Mouse (Mus musculus) left cerebral cortex, adult 8-10 months (tissue): ENCODE results near the gene Hnmt. TPM values are rescaled to one million over a fixed set of nuclear protein-coding genes. Genes with fewer than 3 reads are reported as not detected.
"Not testable (repeated sequence)": the region's sequence is repeated elsewhere in the genome, so short reads cannot be mapped to it uniquely, and the experiment has no call there.

Experiments used
- DNase-seq, 2 experiments: peaks; one replicate each; pipeline ENCODE4 v3.0.0; 2022; ENCODE audit warnings: low spot score in 2 of 2
- total RNA-seq, 4 experiments: library from RNA; stranded (reverse); gene quantifications; 2 replicates each; pipeline ENCODE4 v1.2.4; 2022

Gene Hnmt
- 10 to 100 TPM; 27.1 to 31.8 (median 29.0) TPM for total RNA-seq

DNA sequence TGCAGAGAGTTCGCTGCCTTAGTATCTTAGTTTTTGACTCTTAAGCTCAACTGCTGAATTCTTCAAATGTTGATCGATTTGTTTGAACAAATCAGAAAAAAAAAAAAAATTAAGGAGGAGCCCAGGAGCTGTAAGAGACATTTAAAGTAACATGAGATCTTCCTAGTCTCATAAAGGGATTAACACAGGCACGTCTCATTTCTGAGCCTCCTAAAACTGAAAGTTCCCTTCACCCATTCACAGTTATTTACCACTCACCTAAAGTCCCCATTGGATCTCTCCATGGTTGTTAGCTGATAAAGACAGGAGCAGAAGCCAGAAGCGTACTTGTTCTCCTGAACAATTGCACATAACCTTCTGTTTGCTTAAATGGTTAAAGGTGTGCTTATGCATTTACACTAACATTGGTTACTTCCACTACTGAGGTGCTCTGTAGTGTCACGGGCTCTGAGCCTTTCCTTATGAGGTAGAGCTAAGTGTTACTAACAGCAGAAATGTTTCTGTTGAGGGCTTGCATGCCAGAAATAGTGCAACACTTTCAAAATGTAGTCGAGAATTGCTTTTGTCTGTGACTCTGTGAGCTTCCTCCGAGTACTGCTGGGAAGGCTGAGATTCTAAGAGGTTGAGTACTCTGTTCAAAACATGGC lies at the start of gene Hnmt:
Gene Hnmt (minus strand): TSS at position 51 of the 647 bp plus-strand sequence.
- no peak for DNase-seq

DNA sequence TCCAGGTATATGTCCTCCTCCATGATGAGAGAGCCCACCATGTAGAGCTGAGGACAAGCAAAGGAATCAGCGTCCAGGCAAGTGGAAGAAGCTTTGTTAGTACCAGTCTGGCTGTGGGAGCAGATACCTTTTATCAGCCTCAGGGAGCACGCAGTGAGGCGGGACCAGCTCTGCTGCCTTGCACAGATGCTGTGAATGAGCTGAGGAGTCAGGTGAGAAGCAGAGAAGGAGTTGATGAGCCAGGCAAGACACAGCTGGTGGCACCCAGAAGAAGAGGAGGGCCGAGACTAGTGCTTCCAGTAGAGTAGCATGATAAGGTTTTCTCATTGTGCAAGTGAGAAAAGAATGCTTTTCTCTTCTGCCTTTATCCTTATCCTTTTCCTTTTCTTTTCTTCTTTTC lies 47.3 kb upstream of the Hnmt start, which contains the start of gene Tbpl2:
Gene Tbpl2 (minus strand): TSS at position 101 of the 400 bp plus-strand sequence.
- DNase-seq, result no peak

DNA sequence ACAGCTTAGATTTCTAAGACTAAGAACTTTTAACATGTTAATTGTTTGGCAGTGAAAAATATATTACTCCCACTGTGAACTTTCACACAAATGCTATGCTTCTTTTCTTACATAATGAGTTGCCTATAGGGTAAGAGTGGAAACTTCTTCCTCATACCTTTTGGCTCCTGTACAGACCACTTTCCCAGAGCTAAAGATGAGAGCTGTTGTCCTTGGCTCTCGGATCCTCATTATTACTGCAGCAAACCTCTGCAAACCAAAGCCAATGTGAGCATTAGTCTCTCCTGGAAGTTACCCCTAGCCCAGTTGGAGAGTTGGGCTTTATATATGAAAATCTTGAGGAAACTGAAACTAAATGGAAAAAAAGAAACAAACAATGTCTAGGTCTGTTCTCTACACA lies 41.7 kb upstream of the Hnmt start:
- DNase-seq, result no peak

DNA sequence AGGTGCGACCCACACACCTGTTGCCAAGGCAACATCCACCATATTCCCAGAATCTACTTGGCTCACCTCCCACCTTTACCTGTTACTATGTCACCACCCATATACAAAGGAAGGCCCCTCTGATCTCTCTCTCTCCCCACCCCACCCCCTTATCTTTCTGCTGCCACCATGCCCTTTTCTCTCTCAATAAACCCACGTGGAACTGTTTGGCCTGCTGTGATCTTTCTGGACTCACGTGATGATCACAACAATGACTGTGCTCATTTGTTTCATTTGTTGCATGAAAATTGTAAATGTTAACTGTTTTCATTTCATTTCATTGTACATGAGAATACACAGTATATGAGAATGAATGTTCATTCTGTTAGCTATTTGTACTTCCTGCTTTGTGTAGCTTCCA lies 1.3 kb upstream of the Hnmt start:
- DNase-seq, result no peak

DNA sequence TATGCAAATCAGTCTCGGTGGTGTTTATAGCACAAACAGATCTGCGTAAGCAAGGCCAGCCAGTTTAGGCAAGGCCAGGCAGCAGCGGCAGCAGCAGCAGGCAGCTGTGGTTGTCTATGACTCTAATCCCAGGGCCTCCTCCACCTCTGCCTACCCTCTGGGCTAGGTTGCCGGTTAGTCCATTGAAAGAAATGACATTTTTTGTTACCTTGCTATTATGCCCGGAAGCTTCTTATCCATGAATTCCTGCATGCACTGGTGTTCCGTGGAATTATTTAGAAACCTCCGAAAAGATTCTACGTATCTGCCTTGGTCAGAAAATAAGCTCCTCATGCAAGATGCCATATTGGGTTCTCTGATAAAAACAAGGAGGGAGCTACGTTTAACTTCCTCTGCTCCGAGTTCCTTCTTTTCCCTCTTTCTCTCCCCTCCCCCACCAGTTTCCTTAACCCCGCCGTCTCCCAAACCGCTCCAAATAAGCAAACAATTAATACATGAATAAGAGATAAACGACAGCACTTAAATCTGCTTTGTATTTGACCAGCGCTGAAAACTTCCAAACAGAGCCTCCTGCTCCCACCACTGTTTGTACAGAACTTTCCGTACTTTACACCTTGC lies 605 bp downstream of the Hnmt start:
- peak; percentile 43 to 50 for DNase-seq

DNA sequence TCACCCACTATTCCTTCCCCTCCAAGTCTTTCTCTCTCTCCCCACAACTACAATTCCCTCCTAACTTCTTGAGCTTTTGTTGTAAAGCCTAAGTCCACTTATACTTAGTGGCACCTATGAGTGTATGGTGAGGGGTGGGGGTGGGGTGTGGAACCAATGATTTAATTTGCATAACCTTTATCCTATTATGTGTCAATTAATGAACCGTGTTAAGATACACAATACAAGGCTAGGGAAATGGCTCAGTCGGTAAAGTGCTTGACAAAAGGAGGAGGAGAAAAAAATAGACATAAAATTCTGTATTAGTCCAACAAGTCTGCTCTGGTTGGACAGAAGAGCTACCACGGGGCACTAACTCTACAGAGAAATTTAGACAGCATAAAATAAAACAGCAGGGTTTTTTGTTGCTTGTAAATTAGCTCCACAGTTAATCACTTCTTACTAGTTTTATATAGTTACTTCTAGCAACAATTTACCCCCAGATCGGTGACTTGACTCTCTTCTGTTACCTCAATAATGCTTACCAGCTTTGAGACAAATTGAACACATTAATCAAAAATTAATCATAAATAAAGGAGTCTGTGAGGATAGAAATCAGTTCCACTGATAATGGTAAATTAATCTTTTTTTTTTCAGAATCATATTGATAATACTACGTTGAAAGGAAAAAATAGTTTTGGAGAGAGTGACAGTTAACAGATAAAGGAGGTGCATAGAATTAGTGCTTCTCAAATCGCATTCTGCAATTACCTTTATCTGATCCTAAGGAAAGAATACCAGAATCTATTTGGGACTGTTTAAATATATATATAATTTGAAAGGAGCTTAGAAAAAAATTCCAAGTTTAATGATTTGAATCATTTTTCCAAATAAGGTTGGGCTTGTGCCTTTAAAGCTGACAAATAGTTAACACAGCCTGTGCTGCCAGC lies 1.4 kb downstream of the Hnmt start:
- DNase-seq, result no peak

DNA sequence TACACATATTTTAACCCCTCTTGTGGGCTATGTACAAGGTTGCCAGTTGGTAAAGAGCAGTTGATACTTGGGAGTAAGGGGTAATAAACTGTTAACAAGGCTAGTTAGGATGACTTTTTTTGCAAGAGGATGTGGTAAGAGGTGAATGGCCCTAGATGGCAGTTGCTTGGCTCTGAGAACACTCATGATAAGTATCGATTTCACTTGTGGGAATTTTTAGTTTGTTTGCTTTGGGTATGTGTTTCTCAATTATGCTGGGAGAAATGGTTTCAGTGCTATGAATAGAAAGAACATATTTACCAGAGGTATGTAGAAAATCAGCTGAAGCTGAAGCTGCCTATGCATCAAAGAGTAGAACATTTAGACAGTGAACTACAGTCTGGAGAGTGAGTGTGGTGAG lies 6.3 kb downstream of the Hnmt start:
- DNase-seq, result no peak

DNA sequence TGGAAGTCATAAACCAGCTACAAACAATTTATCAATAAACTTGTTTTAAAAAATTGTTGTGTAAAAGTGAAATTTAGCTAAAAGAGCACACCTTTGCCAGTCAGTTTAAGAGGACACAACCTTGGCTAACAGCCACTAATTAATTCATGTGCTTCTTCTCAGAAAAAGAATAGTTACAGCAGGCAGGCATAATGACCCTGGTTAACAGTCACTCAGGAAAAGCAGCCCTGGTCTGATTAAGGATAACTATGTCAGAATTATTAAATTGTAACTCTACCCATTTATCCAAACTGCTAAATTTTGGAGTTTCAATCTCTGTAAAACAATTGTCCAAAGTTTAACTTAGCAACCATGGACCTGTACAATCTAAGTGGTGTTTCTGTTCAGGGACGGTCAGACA lies 8.7 kb downstream of the Hnmt start:
- DNase-seq, result no peak

DNA sequence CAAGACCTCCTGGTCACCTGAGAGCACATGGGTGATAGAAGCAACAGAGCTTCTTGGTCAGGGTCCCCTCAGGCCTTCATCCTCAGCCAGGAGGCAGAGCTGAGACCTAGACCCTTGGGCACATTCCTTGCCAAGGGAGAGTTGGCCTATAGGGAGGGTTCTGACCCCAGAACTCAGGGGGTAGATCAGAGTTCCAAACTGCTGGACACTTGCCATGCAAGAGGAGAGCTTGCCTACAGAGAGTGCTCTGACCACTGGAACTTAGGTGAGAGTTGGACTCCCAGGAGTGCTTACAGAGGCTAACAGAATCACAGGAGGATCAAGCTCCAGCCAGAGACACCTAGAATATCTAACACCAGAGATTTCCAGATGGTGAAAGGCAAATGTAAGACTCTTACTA lies 29.8 kb downstream of the Hnmt start:
- not testable (repeated sequence) for DNase-seq

DNA sequence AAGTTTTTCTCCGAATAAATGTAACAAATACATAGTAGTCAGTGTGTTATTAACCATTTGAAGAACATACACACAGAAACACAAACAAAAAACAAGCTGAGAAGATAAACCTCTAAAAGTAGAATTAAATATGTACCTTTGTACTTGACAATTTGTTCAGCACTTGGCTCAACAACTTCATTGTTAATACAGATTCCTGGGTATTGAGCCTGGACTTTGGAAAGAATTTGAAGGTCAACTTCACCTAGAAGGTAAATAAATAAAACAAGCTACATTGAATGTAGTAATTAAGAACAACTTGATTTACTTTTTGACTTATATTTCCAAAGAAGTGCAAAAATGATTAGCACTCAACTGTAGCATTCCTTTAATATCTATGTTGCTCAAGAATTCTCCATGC lies 30.2 kb downstream of the Hnmt start:
- no peak for DNase-seq

DNA sequence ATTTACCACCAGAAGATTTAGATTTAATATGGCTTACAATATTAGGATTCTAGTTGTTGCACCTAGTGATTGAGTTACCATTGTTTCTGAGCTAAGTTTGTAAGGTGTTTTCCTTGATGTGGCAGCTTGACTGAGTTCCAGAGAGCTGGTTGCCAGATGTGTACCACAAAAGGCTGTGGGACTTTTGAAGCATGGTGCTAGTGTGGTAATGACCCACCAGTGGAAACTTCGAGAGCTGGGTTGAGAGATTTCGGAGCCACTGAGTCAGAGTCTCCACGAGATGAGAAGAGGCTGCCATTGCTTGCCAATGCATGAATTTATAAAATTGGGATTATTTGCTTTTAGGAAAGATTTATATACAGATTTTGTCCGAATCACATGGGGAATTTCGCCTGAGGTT lies 34.2 kb downstream of the Hnmt start:
- DNase-seq, result no peak

DNA sequence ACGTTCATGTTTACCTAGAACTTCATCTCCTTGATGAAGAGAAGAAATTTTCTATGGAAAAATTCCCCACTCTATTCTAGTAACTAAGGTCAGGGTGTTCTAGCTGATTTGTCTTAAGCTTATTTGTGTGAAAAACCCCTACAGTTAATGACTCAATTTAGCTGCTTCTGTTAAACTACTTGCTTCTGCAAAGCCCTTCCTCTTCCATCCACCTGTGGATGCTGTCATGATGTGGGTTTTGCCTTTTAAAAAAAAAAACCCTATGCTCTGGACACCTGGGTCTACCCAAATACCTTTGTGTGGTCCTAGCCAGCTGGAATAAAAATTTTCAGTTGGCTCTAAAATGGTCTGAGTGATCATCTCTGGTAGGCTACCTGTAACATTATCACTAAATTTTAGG lies 49.9 kb downstream of the Hnmt start:
- no peak for DNase-seq

DNA sequence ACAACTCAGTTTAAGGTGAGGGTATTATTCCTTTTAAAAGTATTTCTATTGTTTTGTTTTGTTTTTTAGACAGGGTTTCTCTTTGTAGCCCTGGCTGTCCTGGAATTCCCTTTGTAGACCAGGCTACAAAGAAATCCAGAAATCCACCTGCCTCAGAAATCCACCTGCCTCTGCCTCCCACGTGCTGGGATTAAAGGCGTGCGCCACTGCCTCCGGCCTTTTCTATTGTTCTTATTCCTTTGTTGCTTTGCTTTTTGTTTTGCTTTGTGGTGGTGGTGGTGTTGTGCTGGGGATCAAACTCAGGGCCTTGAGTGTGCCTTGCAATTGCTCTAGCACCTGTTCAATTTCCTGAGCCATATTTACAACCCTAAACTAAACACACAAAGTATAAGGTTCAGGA lies 50.4 kb downstream of the Hnmt start:
- no peak for DNase-seq

DNA sequence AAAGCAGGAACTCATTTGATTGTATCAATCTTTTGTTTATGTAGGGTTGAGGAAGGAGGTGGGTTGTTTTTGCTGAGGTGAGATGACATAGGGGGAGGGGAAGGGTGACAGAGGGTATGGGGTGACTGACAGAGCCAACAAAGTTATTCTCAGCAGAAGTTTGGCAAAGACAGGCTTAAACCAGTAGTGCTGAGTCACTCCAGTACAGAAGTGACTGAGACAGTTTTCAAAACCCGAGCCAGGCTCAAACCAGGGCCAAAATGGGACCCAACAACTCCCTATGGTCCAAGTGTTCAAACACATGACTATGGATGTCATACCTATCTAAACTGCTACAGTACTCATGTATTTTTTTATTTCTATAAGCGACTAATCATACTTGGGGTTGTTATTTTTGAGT lies 52.4 kb downstream of the Hnmt start:
- no peak for DNase-seq

DNA sequence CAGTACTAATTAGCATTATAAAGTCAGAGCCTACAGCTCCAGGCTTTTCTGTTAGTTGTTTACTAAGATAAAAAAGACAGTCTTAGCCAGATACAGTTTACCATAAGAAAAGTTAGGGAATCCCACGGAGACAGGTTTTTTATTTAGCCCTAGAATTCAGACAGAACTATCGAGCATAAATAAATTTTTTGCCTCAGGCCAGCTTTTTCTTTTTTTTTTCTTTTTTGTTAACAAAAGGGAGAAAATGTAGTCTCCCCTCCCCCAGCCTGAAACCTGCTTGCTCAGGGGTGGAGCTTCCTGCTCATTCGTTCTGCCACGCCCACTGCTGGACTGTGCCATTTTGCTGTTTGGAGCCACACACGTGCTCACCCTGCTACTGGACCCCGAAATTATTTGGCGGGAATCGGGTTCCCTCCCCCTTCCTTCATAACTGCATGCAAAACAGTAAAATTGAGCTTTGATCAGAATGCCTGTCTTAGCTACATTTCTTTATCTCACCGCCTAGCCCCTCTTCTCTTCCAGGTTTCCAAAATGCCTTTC lies 59.1 kb downstream of the Hnmt start:
- DNase-seq, result not testable (repeated sequence)

DNA sequence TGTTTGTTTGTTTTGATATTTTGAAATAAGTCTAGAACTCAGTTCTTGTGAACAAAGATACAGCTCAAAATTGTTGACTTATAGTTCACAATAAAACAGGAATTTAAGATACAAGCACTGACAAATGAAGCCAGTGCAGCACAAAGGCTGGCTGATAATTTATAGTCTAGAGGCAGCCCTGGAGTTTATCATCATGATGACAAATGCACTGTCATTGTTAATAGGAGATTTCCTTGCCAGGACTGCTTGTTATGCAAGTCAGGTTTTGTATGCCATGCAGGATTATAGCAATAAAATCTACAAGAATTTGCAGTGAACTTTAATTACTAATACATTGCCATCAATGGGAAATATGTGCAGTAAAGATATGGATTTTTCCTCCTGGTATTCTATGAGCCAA lies 61.9 kb downstream of the Hnmt start:
- no peak for DNase-seq

DNA sequence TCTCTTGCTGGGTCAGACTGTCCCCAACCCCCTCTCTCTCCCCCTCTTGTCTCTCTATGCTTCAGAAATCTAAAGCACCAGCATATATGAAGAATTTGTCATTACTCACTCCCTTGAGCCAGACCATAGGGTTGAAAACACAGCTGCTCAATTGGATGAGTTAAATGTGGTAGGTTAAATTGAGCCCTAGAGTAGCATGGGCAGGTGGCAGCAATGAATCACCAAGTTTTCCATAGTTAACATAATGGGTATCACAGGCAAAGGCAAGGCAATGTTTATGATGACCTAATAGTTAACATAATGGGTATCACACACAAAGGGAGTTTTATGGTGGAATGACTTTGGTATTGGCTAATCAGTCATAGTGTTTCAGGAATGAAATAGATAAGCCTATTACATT lies 65.9 kb downstream of the Hnmt start:
- no peak for DNase-seq

DNA sequence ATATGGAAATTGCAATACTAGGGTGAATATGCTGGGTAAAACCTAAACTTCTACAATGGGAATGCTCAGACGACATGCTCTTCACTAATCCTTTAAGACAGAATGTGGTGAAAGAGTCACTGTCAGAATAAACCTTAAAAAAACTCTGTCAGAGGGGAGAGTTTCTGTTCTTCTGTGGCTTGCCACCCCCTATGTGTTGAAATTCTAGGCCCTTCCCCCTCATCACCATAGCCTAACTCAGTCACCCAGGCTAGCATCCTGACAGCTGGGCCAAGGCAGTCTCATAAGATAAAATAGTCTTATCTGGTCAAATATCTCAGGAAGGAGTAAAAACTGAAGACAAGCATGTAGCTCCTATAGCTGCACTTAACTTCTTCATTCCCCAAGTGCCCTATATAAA lies 66.3 kb downstream of the Hnmt start:
- DNase-seq, result no peak

DNA sequence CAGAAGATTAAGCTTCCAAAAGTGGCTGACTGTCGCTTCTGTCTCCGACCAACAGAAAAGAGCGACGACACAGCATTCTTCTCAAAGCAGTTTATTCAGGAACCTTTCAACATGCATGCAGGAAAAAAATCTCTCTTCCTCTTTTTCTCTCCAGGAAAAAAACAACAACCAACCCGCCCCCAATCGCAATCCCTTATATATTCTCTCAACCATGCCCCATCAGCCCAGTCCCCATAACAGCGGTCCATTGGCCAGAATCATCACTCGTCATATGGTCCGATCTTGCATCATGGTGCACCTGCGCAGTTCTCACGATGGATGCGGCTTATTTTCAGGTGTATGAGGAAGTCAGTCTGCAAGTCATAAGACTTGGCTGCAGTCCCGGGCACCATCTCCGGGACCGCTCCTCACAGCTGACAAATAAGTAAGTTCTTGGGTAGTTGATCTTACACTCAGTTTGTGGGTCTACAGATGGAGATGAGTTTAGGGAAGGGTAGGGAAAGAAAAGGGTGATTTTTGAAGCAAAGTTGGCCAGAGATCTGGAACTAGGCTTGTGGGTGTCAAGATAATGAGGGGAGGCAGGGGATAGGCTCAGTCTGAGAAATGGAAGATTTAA lies 88.4 kb downstream of the Hnmt start:
- not testable (repeated sequence) for DNase-seq
